Mouse (Mus musculus) limb, embryonic 15.5 days (tissue): ENCODE measurements around the gene Npr3. TPM values are rescaled to one million over a fixed set of nuclear protein-coding genes. Genes with fewer than 3 reads are reported as not detected.

Source experiments
- ATAC-seq: fragments of 200-750 bp; cut with Nextera tagmentation; 2 replicates; pipeline ENCODE4 v1.8.0; 2017; ENCODE audit warnings: low read depth, moderate TSS enrichment; ENCODE audit not compliant: insufficient number of reproducible peaks, low FRiP score, low TSS enrichment
- H3K27ac ChIP-seq: fragments of 300-500 bp; sonication (generic); 2 replicates; pipeline ENCODE4 v1.5.1; 2015; ENCODE audit warnings: moderate library complexity, mild to moderate bottlenecking, inconsistent platforms
- H3K27me3 ChIP-seq: fragments of 300-500 bp; sonication (generic); 2 replicates; pipeline ENCODE4 v1.6.1; 2015; ENCODE audit warnings: inconsistent platforms
- H3K36me3 ChIP-seq: fragments of 300-500 bp; sonication (generic); 2 replicates; pipeline ENCODE4 v1.6.1; 2015; ENCODE audit warnings: inconsistent platforms
- H3K4me1 ChIP-seq: fragments of 300-500 bp; sonication (generic); 2 replicates; pipeline ENCODE4 v1.6.1; 2015; ENCODE audit warnings: inconsistent platforms
- H3K4me2 ChIP-seq: fragments of 300-500 bp; sonication (generic); 2 replicates; pipeline ENCODE4 v1.6.1; 2015; ENCODE audit warnings: mild to moderate bottlenecking, inconsistent platforms
- H3K4me3 ChIP-seq: fragments of 300-500 bp; sonication (generic); 2 replicates; pipeline ENCODE4 v1.5.1; 2015; ENCODE audit warnings: mild to moderate bottlenecking, inconsistent platforms
- H3K9ac ChIP-seq: fragments of 300-500 bp; sonication (generic); 2 replicates; pipeline ENCODE4 v1.6.1; 2015; ENCODE audit warnings: inconsistent platforms
- H3K9me3 ChIP-seq: fragments of 300-500 bp; sonication (generic); 2 replicates; pipeline ENCODE4 v1.6.1; 2016; ENCODE audit warnings: inconsistent platforms
- WGBS: fragments of 180-500 bp; shearing (Covaris S2); methylation state at CpG from one replicate; pipeline ENCODE4 v1.1.7; 2015; 5-methylcytosine and 5-hydroxymethylcytosine counted together
- polyA plus RNA-seq: library from polyadenylated mRNA; unstranded; fragments of >200 nt; fragmentation: Nextera tagmentation; extraction: Ambion mirVana; gene quantifications from 2 replicates; pipeline ENCODE4 v1.2.1, GENCODE M21; 2015

Npr3 gene
- polyA plus RNA-seq, 1 experiment from 2014 or later: 6.3 TPM

DNA sequence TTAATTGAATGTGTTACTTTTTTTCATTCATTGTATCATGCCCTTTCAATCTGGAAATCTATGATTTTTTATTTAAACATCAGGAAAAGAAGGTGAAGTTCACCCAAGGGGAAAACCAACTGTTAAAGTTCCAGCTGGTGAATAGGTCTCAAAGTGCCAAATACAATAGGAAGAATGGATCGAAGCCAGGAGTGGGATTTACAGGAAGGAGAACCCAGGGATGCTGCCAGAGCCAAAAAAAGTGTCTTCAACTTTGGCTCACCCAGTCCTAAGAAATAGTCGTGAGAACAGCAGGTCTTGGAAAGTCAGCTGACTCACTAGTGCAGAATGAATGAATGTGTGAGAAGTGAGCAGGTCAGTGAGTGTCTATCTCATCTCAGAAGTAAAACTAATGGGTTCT, 29.8 kb downstream of the Npr3 start:
- H3K9ac ChIP-seq: no peak overlapping the region
- no peaks in the 10 kb centered on the region for H3K4me1 ChIP-seq
- no peaks in the 10 kb centered on the region for H3K36me3 ChIP-seq
- no peaks in the 10 kb centered on the region for H3K27me3 ChIP-seq
- ATAC-seq: no peak
- no peaks in the 10 kb centered on the region; the same call in 1 of the 2 replicates for H3K9me3 ChIP-seq
- 66% methylated on average over 2 of the region's 2 CpGs for WGBS
- no peak overlapping the region for H3K27ac ChIP-seq
- no peak overlapping the region for H3K4me2 ChIP-seq
- no peak overlapping the region for H3K4me3 ChIP-seq

DNA sequence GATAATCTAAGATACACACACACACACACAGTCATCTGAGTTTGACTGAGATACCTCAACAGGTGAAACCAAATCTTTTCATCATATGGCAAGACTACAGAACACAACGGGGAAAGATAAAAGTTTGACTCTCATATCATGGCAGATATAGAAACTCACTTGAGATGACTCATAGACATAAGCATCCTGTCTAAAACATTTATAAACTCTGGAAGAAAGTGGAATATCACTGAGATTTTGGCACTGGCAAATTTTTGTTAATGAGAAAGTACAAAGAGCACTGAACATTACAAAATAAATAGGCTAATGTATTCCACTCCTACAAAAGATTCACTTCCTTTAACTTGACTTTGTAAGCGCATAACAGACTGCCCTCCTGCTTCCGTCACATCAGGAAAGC, 40.2 kb downstream of the Npr3 start:
- no peak overlapping the region for H3K4me3 ChIP-seq
- no peaks in the 10 kb centered on the region for H3K9me3 ChIP-seq
- no peaks in the 10 kb centered on the region; the same call in 1 of the 2 replicates for H3K36me3 ChIP-seq
- H3K27ac ChIP-seq: no peak overlapping the region
- H3K4me1 ChIP-seq: no peaks in the 10 kb centered on the region
- H3K4me2 ChIP-seq: no peak overlapping the region
- WGBS: 89% methylated on average over 3 of the region's 3 CpGs
- ATAC-seq: no peak
- H3K9ac ChIP-seq: no peak overlapping the region
- H3K27me3 ChIP-seq: no peaks in the 10 kb centered on the region

DNA sequence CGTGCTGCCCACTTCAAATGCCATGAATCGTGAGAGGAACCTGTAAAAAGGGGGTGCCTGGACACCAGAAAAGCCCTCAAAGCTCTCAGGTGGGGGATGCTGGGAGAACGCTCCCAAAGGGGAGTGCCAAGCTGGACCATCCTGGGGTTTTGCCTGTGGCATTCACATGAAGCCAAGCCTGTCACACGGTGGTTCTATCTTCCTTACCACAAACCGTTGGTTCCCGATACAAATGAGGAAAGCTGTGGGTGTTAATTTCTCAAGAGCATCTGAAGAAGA, 43.6 kb downstream of the Npr3 start:
- H3K4me3 ChIP-seq: no peak overlapping the region
- H3K36me3 ChIP-seq: no peaks in the 10 kb centered on the region
- H3K4me1 ChIP-seq: no peaks in the 10 kb centered on the region
- H3K27me3 ChIP-seq: no peaks in the 10 kb centered on the region
- no peak overlapping the region for H3K27ac ChIP-seq
- no peak overlapping the region for H3K9ac ChIP-seq
- H3K4me2 ChIP-seq: no peak overlapping the region
- no peaks in the 10 kb centered on the region for H3K9me3 ChIP-seq
- 85% methylated on average over 6 of the region's 6 CpGs for WGBS
- no peak for ATAC-seq

DNA sequence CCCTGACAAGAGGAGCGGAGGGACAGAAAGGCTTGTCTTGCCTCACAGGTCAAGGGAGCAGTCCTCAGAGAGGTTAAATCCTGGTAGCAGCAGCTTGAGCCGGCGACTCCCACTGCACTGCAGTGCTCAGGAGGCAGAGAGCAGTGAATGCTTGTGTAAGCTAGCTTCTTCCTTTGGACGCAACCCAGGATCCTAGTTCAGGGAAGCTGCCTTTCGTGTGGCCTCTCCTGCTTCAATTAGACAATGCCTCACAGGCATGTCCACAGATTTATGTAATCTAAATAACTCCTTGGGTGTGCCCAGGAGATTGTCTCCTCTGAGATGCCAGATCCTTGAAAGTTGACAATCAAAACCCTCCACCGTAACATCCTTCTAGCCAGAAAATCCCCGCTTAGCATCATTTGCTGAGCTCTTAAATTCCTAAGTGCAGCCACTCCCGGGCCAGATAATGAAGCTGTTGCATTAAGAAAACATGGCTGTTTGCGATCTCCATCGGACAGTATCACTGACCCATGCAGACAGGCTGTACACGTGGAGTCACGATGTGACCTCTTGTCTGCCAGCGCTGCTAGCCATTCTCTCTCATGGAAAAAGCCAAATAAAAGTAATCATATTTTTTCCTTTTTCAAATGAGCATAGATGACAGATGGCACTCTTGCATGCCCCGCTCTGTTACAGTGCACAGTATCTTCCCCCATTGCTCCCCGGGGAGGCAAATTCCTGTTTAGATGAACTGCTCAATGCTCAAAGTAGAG, 44.1 kb downstream of the Npr3 start:
- H3K9me3 ChIP-seq: no peaks in the 10 kb centered on the region
- H3K36me3 ChIP-seq: no peaks in the 10 kb centered on the region
- no peak overlapping the region for H3K9ac ChIP-seq
- no peak for ATAC-seq
- H3K4me3 ChIP-seq: no peak overlapping the region
- no peak overlapping the region for H3K4me2 ChIP-seq
- WGBS: 72% methylated on average over 15 of the region's 15 CpGs
- H3K27ac ChIP-seq: no peak overlapping the region
- no peaks in the 10 kb centered on the region for H3K27me3 ChIP-seq
- no peaks in the 10 kb centered on the region for H3K4me1 ChIP-seq

DNA sequence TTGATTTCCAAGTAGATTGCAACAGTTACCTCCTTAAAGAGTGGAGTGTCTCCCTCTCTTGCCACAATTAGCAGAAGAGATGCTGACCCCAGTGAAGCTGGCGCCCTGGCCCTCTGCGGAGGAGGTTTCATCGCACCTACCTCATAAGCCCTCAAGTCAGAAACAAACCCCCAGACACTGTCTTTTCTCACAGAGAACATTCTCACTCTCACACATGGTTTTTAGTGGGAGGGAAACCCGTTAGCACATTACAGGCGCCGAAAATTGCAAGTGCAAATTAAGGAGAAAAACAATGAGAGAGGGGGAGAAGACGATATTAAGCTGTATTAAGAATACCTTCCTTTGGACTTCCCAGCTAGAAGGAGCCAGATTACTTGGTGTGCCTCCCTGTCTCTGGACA, 44.8 kb downstream of the Npr3 start:
- WGBS: 82% methylated on average over 7 of the region's 7 CpGs
- H3K4me3 ChIP-seq: no peak overlapping the region
- ATAC-seq: no peak

DNA sequence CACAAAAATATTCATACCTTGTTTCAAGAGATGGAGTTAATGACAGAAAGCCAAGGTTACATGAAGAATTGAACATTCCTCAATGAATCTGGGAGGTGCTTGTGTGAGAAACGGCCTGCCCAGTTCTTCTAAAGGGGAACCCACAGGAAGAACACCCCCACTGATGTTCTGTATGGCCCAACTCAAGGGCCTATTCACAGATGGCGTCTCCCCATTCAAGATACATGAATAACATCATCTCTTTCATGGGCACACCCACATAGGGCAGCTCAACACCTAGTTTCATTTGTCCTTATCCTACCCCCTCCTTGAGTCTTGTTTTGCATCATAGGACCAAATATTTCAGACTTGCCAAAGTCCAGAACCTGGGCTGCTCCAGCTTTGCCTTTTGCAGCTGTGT, 46.8 kb downstream of the Npr3 start:
- no peak overlapping the region for H3K27ac ChIP-seq
- WGBS: 83% methylated on average over 2 of the region's 2 CpGs
- no peak for ATAC-seq

More for the DNA sequence above, 44.8 kb downstream of the Npr3 start:
- Histone ChIP-seq H3K9ac (no peak overlapping the region), H3K9me3 (no peaks in the 10 kb centered on the region), H3K4me2 (no peak overlapping the region), H3K27me3 (no peaks in the 10 kb centered on the region), H3K27ac (no peak overlapping the region), H3K4me1 (no peaks in the 10 kb centered on the region), H3K36me3 (no peaks in the 10 kb centered on the region)

DNA sequence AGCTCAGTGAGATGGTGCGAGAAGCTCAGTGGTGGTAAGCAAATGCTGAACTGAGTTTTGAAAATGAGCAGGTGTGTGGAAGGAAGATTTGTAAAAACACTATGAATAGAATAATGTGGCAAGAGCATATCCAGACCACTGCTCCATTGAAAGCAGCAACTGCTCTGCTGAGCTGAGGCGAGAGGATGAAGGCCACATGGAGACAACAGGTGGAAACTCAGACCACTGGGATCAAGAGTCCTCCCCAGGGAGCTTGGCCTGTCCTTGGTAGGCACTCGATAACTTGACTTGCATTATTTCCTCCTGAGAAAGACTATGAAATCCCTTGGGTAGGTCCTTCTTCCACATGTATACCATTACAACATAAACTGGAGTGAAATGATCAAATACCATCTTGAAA, 47.3 kb downstream of the Npr3 start:
- WGBS: 88% methylated on average over 3 of the region's 3 CpGs
- ATAC-seq: no peak
- Histone ChIP-seq H3K4me3 (no peak overlapping the region), H3K27me3 (no peaks in the 10 kb centered on the region), H3K4me1 (no peaks in the 10 kb centered on the region), H3K9me3 (no peaks in the 10 kb centered on the region), H3K36me3 (no peaks in the 10 kb centered on the region), H3K4me2 (no peak overlapping the region), H3K9ac (no peak overlapping the region), H3K27ac (no peak overlapping the region)

More for the DNA sequence above, 46.8 kb downstream of the Npr3 start:
- Histone ChIP-seq H3K9me3 (no peaks in the 10 kb centered on the region), H3K27me3 (no peaks in the 10 kb centered on the region), H3K4me3 (no peak overlapping the region), H3K4me2 (no peak overlapping the region), H3K9ac (no peak overlapping the region), H3K36me3 (no peaks in the 10 kb centered on the region), H3K4me1 (no peaks in the 10 kb centered on the region)

DNA sequence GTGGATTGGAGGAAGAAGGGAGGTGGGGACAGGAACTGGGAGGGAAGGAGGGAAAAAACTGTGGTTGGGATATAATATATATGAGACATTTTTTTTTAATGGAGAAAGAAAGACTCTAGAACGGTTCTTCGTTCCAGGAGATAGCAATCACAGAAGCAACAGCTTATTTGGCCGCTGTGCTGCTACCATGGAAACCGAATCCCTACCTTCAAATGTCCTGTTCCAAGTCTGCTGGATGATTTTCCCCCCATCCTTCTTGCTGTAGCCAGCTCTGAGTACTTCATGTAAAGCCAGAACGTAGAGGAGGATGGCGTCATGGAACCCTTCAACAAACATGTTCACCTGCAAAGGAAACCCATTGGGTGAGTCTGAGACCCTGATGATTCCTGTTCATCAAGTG, 48.7 kb downstream of the Npr3 start:
- H3K4me2 ChIP-seq: no peak overlapping the region
- H3K9ac ChIP-seq: no peak overlapping the region
- no peaks in the 10 kb centered on the region for H3K4me1 ChIP-seq
- no peak overlapping the region for H3K27ac ChIP-seq
- no peak overlapping the region for H3K4me3 ChIP-seq
- no peaks in the 10 kb centered on the region for H3K27me3 ChIP-seq
- 90% methylated on average over 6 of the region's 6 CpGs for WGBS
- no peaks in the 10 kb centered on the region for H3K9me3 ChIP-seq
- ATAC-seq: no peak
- no peaks in the 10 kb centered on the region for H3K36me3 ChIP-seq

DNA sequence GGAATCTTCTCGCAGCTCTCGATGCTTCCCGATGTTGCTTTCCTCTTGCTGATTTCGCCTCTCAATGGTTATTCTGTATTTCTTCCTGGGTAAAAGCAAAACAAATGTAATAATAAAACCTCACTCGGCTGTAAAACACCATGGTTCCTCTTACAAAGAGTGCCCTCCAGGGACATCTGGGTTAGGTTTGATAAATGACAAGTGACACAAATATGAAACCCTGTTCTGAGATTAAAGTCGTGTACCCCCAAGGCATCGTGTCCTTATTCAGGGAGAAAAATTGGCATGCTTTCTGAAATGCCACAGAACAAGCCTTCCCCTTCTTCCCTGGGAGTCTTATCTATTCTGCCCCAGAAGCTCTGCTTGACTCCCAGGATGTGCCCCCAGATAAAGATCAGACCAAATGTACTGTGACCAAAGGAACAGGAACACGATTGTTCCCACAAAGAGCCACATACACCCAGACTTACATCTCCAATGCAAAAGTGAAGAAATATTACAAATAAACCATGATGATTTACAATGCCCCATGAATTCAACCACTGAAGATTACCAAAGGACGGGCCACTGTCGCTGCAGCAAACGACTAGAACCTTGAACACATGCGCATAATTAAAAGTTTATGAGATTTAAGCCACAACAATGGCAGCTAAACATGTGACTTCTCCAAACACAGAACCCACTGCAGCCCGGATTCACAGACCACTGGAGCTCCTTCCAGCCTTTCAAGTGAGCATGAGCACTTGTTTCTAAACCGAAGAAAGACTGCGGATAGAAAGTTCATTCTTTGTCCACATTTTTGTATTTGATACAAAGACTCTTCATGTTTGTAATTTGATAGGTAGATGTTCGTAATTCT, 61.7 kb downstream of the Npr3 start:
- ATAC-seq: no peak
- 49% methylated on average over 16 of the region's 16 CpGs for WGBS
- Histone ChIP-seq H3K9ac (no peak overlapping the region), H3K36me3 (no peaks in the 10 kb centered on the region), H3K27ac (no peak overlapping the region), H3K9me3 (no peaks in the 10 kb centered on the region), H3K4me3 (no peak overlapping the region), H3K27me3 (no peaks in the 10 kb centered on the region), H3K4me1 (peaks cover 5% of the 10 kb centered on the region; the same call in 1 of the 2 replicates), H3K4me2 (no peak overlapping the region)

DNA sequence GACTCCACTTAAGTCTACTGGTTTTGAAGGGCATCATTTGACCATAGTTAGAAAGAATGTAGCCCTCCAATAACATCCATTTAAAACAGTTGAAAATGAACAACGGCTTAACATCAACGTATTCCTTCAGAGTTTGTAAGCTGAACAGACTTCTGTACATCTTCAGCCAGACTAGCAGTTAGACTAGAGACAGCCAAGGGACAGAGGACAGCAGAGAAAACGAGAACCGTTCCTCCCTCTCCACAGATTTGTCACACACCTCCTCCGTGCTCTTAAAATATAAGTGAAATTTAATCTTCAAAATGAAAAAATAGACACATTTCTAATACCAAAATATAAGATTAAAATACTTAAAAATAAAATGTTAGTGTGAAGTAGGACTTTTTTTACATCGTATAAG, 63.0 kb downstream of the Npr3 start:
- no peak overlapping the region for H3K27ac ChIP-seq
- no peaks in the 10 kb centered on the region for H3K36me3 ChIP-seq
- no peak overlapping the region for H3K4me3 ChIP-seq
- H3K27me3 ChIP-seq: no peaks in the 10 kb centered on the region
- peaks cover 5% of the 10 kb centered on the region; the same call in 1 of the 2 replicates for H3K4me1 ChIP-seq
- H3K9ac ChIP-seq: no peak overlapping the region
- no peaks in the 10 kb centered on the region for H3K9me3 ChIP-seq
- WGBS: 75% methylated on average over 6 of the region's 6 CpGs
- H3K4me2 ChIP-seq: no peak overlapping the region
- no peak for ATAC-seq

DNA sequence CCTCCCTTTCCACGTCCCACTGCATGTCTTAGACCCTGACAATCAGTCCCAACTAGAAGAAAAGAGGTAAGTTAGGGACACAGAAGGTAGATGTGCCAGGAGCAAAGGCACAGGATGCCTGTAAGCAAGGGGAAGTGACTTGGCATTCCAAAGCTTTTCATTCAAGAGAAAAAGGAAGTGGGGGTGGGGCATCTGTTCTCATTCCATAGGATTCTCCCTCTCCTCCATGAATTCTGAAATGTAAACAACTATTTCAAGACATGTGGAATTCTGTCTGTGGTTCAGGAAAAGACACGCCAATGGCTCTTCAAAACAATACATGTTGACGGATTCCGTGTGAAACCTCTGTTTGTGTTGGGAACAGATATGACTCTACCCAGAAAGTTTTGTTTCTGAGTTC, 65.3 kb downstream of the Npr3 start:
- Histone ChIP-seq H3K27me3 (no peaks in the 10 kb centered on the region), H3K9ac (no peak overlapping the region), H3K4me2 (no peak overlapping the region), H3K4me1 (peaks cover 5% of the 10 kb centered on the region; the same call in 1 of the 2 replicates), H3K27ac (no peak overlapping the region), H3K36me3 (no peaks in the 10 kb centered on the region), H3K9me3 (no peaks in the 10 kb centered on the region), H3K4me3 (no peak overlapping the region)
- ATAC-seq: no peak
- WGBS: 78% methylated on average over 4 of the region's 4 CpGs

DNA sequence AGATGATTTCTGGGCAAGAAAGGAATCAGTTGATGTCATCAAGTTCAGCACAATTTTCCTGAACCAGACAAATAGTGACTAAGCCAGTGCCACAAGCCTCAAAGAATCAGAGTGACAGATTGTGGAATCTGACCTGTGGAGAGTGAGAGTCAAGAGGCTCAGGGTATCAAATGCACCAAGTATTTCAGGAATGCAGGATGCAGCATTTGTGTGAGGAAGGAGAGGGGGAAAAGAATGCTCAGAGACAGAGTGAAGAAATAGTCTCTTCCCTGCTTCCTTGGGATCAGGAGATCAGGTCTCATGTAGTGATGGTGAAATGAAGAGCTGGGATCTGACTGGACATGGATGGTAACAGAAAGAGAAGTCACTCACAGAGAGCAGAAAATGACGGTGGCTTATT, 71.2 kb downstream of the Npr3 start:
- Histone ChIP-seq H3K27ac (no peak overlapping the region), H3K27me3 (no peaks in the 10 kb centered on the region), H3K9me3 (no peaks in the 10 kb centered on the region), H3K4me2 (no peak overlapping the region), H3K36me3 (no peaks in the 10 kb centered on the region), H3K9ac (no peak overlapping the region), H3K4me1 (peaks cover 3% of the 10 kb centered on the region), H3K4me3 (no peak overlapping the region)
- ATAC-seq: no peak
- WGBS: 57% methylated on average over 1 of the region's 1 CpGs
